Comparison of ENCODE assay signal across 10 mouse cellular contexts in genomic region chr14:121608522-121608921, GRCm38 (mm10).
A peak's percentile ranks its signal among the peaks of the same experiment; 100 is the strongest.
DNase-seq lines count a peak whose midpoint lies in the region; ATAC-seq lines count a peak whose summit lies in the region.
"Had no signal": no experiment of that assay in that cellular context is flagged by ENCODE, and none has a peak within 500 bp of the region (broad histone marks: within the 10 kb centered on the region; RNA-seq: fewer than 3 reads in every experiment).

No protein-coding gene starts in this region.

- 8% methylated on average over 5 of the region's 5 CpGs for WGBS in heart, embryonic 14.5 days
- 8% methylated on average over 5 of the region's 5 CpGs for WGBS in limb, embryonic 13.5 days

- H3K27me3 ChIP-seq in heart, embryonic 14.5 days (ENCODE audit: control insufficient read depth, insufficient read depth, low read length) = no peaks in the 10 kb centered on the region
- no peaks in the 10 kb centered on the region for H3K27me3 ChIP-seq in limb, embryonic 13.5 days
- H3K27me3 ChIP-seq: limb, embryonic 15.5 days had no signal

- H3K4me1 ChIP-seq in heart, embryonic 14.5 days (ENCODE audit: control insufficient read depth in 2 of 2, insufficient read depth in 2 of 2, low read length in 2 of 2) = peaks cover 10 to 15% of the 10 kb centered on the region in 2 experiments
- peaks cover 14% of the 10 kb centered on the region for H3K4me1 ChIP-seq in limb, embryonic 13.5 days

- no peak overlapping the region for H3K9ac ChIP-seq in heart, embryonic 14.5 days (ENCODE audit: low read length)
- no peak overlapping the region; the same call in 1 of the 2 replicates for H3K9ac ChIP-seq in limb, embryonic 13.5 days
- H3K9ac ChIP-seq: limb, embryonic 15.5 days had no signal

- peak overlapping the region; percentile 34 for H3K4me2 ChIP-seq in heart, embryonic 14.5 days (ENCODE audit: low read length)
- peak overlapping the region; percentile 32; the same call in 1 of the 2 replicates for H3K4me2 ChIP-seq in limb, embryonic 13.5 days (replicated peaks)
- H3K4me2 ChIP-seq: limb, embryonic 15.5 days had no signal

- intact Hi-C loops in heart, postnatal 14 days (cut with DNase I) = no loop called here

- H3K9me3 ChIP-seq in heart, embryonic 14.5 days (ENCODE audit: control insufficient read depth, low read length) = no peaks in the 10 kb centered on the region
- no peaks in the 10 kb centered on the region for H3K9me3 ChIP-seq in limb, embryonic 13.5 days
- H3K9me3 ChIP-seq: limb, embryonic 15.5 days had no signal

- no peak overlapping the region for H3K27ac ChIP-seq in heart, embryonic 14.5 days (replicated peaks in 1 of 2; ENCODE audit: control insufficient read depth in 1 of 2, insufficient read depth in 1 of 2, low read depth in 2 of 2, low read length in 2 of 2)
- H3K27ac ChIP-seq in limb, embryonic 13.5 days = no peak overlapping the region
- H3K27ac ChIP-seq: limb, embryonic 15.5 days had no signal

- H3K36me3 ChIP-seq in heart, embryonic 14.5 days (ENCODE audit: control insufficient read depth, insufficient read depth, low read length) = 0 out of 2 replicates have a peak, but pooled peaks cover 2% of the 10 kb centered on the region
- H3K36me3 ChIP-seq in limb, embryonic 13.5 days = no peaks in the 10 kb centered on the region

- DNase-seq in heart, postnatal 14 days = no peak
- DNase-seq in lung, postnatal 25 days (ENCODE audit: low spot score) = peak; percentile 26
- DNase-seq in lung, postnatal 10 days = no peak
- DNase-seq in embryo, embryonic 9.5 days (ENCODE audit: extremely low spot score) = peak; percentile 30
- no peak for DNase-seq in T-cell, adult 2 months (ENCODE audit: low spot score)
- DNase-seq: cerebellum, adult 18-20 months; thymus, postnatal 14 days had no signal

- H3K4me3 ChIP-seq in heart, embryonic 14.5 days (ENCODE audit: control insufficient read depth in 1 of 2, insufficient read depth in 1 of 2, low read depth in 1 of 2, low read length in 2 of 2) = no peak overlapping the region
- no peak overlapping the region; the same call in 1 of the 2 replicates for H3K4me3 ChIP-seq in limb, embryonic 13.5 days
- H3K4me3 ChIP-seq: limb, embryonic 15.5 days had no signal

- no peak for ATAC-seq in heart, embryonic 14.5 days (ENCODE audit: insufficient number of reproducible peaks, insufficient read depth, low FRiP score, low read depth)
- no peak for ATAC-seq in limb, embryonic 13.5 days (ENCODE audit: low FRiP score, low read depth)

Comparison
In these comparisons a context has a peak if more than half of its experiments do, and no peak if none do; other contexts are left out.
1. DNase-seq: peak in lung, postnatal 25 days (single experiment) and embryo, embryonic 9.5 days (single experiment); none in heart, postnatal 14 days (0 of 2), lung, postnatal 10 days (single experiment) and T-cell, adult 2 months (single experiment).